Mouse (Mus musculus): ENCODE measurements around the gene Rtl8b.
"Not testable (repeated sequence)": the region's sequence is repeated elsewhere in the genome, so short reads cannot be mapped to it uniquely, and the experiment has no call there.

Rtl8b gene

GRCm38 (mm10) chrX:53670294-53670693, at the start of gene Rtl8b:
Gene Rtl8b (minus strand): TSS chrX:53670408.
- in situ Hi-C loops (cut with MboI, MseI), result loop anchor here (5.0 kb wide), 1 partner anchor 68 kb away; no protein-coding TSS in a partner anchor

GRCm38 (mm10) chrX:53716323-53717182, 46.3 kb upstream of the Rtl8b start:
- in situ Hi-C loops (cut with MboI, MseI), result no loop called here

- in situ Hi-C loops (cut with MboI, MseI), result no loop called here
Measured at GRCm38 (mm10) chrX:53715942-53716322, 45.7 kb upstream of the Rtl8b start.

- in situ Hi-C loops (cut with MboI, MseI), result no loop called here
Measured at GRCm38 (mm10) chrX:53702673-53703072, 32.5 kb upstream of the Rtl8b start.

- in situ Hi-C loops (cut with MboI, MseI), result no loop called here
Measured at GRCm38 (mm10) chrX:53699225-53699624, 29.0 kb upstream of the Rtl8b start.

- in situ Hi-C loops (cut with MboI, MseI), result no loop called here
Measured at GRCm38 (mm10) chrX:53694008-53694777, 24.0 kb upstream of the Rtl8b start.

GRCm38 (mm10) chrX:53693141-53693540, 22.9 kb upstream of the Rtl8b start:
- in situ Hi-C loops (cut with MboI, MseI), result no loop called here

GRCm38 (mm10) chrX:53692065-53692464, 21.9 kb upstream of the Rtl8b start:
- in situ Hi-C loops (cut with MboI, MseI), result no loop called here

GRCm38 (mm10) chrX:53684676-53685075, 14.5 kb upstream of the Rtl8b start:
- in situ Hi-C loops (cut with MboI, MseI), result loop anchor here (5.0 kb wide), 1 partner anchor 102 kb away; no protein-coding TSS in a partner anchor

- in situ Hi-C loops (cut with MboI, MseI), result not testable (repeated sequence)
Measured at GRCm38 (mm10) chrX:53682650-53683049, 12.4 kb upstream of the Rtl8b start.

GRCm38 (mm10) chrX:53676943-53677342, 6.7 kb upstream of the Rtl8b start:
- in situ Hi-C loops (cut with MboI, MseI), result not testable (repeated sequence)

- in situ Hi-C loops (cut with MboI, MseI), result loop anchor here (5.0 kb wide), 1 partner anchor 68 kb away; no protein-coding TSS in a partner anchor
Measured at GRCm38 (mm10) chrX:53670696-53671095, 488 bp upstream of the Rtl8b start.

- in situ Hi-C loops (cut with MboI, MseI), result loop anchor here (5.0 kb wide), 1 partner anchor 67 kb away; no protein-coding TSS in a partner anchor
Measured at GRCm38 (mm10) chrX:53669557-53670270, 494 bp downstream of the Rtl8b start.

- in situ Hi-C loops (cut with MboI, MseI), result not testable (repeated sequence)
Measured at GRCm38 (mm10) chrX:53652917-53653316, 17.3 kb downstream of the Rtl8b start.

GRCm38 (mm10) chrX:53645885-53646284, 24.3 kb downstream of the Rtl8b start:
- in situ Hi-C loops (cut with MboI, MseI), result no loop called here

- in situ Hi-C loops (cut with MboI, MseI), result not testable (repeated sequence)
Measured at GRCm38 (mm10) chrX:53642980-53643961, 26.9 kb downstream of the Rtl8b start, which contains the start of gene Rtl8a. Gene Rtl8a (minus strand): TSS chrX:53643682.

GRCm38 (mm10) chrX:53642604-53642979, 27.6 kb downstream of the Rtl8b start:
- in situ Hi-C loops (cut with MboI, MseI), result not testable (repeated sequence)

- in situ Hi-C loops (cut with MboI, MseI), result not testable (repeated sequence)
Measured at GRCm38 (mm10) chrX:53638107-53638506, 32.1 kb downstream of the Rtl8b start.
